Mouse (Mus musculus) kidney, postnatal 25 days (tissue): ENCODE results near the gene Zbed5.
A peak's percentile ranks its signal among the peaks of the same experiment; 100 is the strongest.
"Not testable (repeated sequence)": the region's sequence is repeated elsewhere in the genome, so short reads cannot be mapped to it uniquely, and the experiment has no call there.

Source experiments
- DNase-seq, 2 experiments: peaks; one replicate each; pipeline ENCODE4 v3.0.0; 2021; ENCODE audit warnings: mixed read lengths in 2 of 2

The Zbed5 gene

GRCm38 (mm10) chr5:129909147-129909546, 13.6 kb downstream of the Zbed5 start:
- no peak for DNase-seq

- DNase-seq: no peak
Measured at GRCm38 (mm10) chr5:129909591-129909990, 14.1 kb downstream of the Zbed5 start.

- peak; percentile 29 to 40 for DNase-seq
Measured at GRCm38 (mm10) chr5:129914024-129914423, 18.5 kb downstream of the Zbed5 start.

- not testable (repeated sequence) for DNase-seq
Measured at GRCm38 (mm10) chr5:129915491-129915890, 20.0 kb downstream of the Zbed5 start.

- DNase-seq: no peak
Measured at GRCm38 (mm10) chr5:129918065-129918651, 22.6 kb downstream of the Zbed5 start.

- DNase-seq: peak in 1 of 2 experiments; percentile 17
Measured at GRCm38 (mm10) chr5:129918752-129919151, 23.2 kb downstream of the Zbed5 start.

- no peak for DNase-seq
Measured at GRCm38 (mm10) chr5:129919320-129919719, 23.8 kb downstream of the Zbed5 start.

- DNase-seq: no peak
Measured at GRCm38 (mm10) chr5:129921972-129922371, 26.4 kb downstream of the Zbed5 start.

- peak; percentile 36 to 65 for DNase-seq
Measured at GRCm38 (mm10) chr5:129924820-129925452, 29.4 kb downstream of the Zbed5 start.

- DNase-seq: peak; percentile 23 to 51
Measured at GRCm38 (mm10) chr5:129925933-129926332, 30.4 kb downstream of the Zbed5 start.

GRCm38 (mm10) chr5:129929924-129930855, 34.7 kb downstream of the Zbed5 start:
- DNase-seq: peak; percentile 80 to 86

GRCm38 (mm10) chr5:129936941-129937340, 41.4 kb downstream of the Zbed5 start:
- DNase-seq: no peak

GRCm38 (mm10) chr5:129940281-129940680, 44.8 kb downstream of the Zbed5 start:
- no peak for DNase-seq

GRCm38 (mm10) chr5:129940736-129941494, 45.4 kb downstream of the Zbed5 start:
- no peak for DNase-seq

- DNase-seq: peak; percentile 99
Measured at GRCm38 (mm10) chr5:129941495-129942045, 46.0 kb downstream of the Zbed5 start, which contains the start of gene Vkorc1l1. Gene Vkorc1l1 (plus strand): TSS chr5:129941970.

- peak; percentile 6 to 61 for DNase-seq
Measured at GRCm38 (mm10) chr5:129942073-129942939, 46.8 kb downstream of the Zbed5 start.

GRCm38 (mm10) chr5:129943402-129943801, 47.9 kb downstream of the Zbed5 start:
- no peak for DNase-seq

GRCm38 (mm10) chr5:129947528-129948033, 52.1 kb downstream of the Zbed5 start:
- no peak for DNase-seq

GRCm38 (mm10) chr5:129952143-129952542, 56.6 kb downstream of the Zbed5 start:
- DNase-seq: no peak
